Mouse (Mus musculus) liver, adult 2 months (tissue): ENCODE results near the gene Rrbp1. TPM values are rescaled to one million over a fixed set of nuclear protein-coding genes. Genes with fewer than 3 reads are reported as not detected.

Experiments used
- DNase-seq: peaks from one replicate; pipeline ENCODE4 v3.0.0-alpha.2; 2011; ENCODE audit warnings: low read depth, low spot score; ENCODE audit errors: extremely low read depth
- H3K27ac ChIP-seq: fragments of 200-500 bp; replicated peaks from 2 replicates; pipeline ENCODE4 v1.5.1; 2012; ENCODE audit warnings: low read depth, mild to moderate bottlenecking, control low read depth, inconsistent platforms, low read length; ENCODE audit not compliant: insufficient read depth
- H3K27me3 ChIP-seq: fragments of 200-500 bp; 2 replicates; pipeline ENCODE4 v1.6.1; 2012; ENCODE audit warnings: mild to moderate bottlenecking, moderate library complexity, low read length, inconsistent platforms; ENCODE audit not compliant: control insufficient read depth, insufficient read depth
- H3K36me3 ChIP-seq: fragments of 200-500 bp; 2 replicates; pipeline ENCODE4 v1.6.1; 2012; ENCODE audit warnings: low read length, inconsistent platforms; ENCODE audit not compliant: control insufficient read depth, insufficient read depth
- H3K4me1 ChIP-seq: fragments of 200-500 bp; 2 replicates; pipeline ENCODE4 v1.6.1; 2011; ENCODE audit warnings: low read length; ENCODE audit not compliant: control insufficient read depth, insufficient read depth
- H3K4me3 ChIP-seq: fragments of 200-500 bp; 2 replicates; pipeline ENCODE4 v1.5.1; 2011; ENCODE audit warnings: low read depth, mild to moderate bottlenecking, control low read depth, low read length, moderate library complexity; ENCODE audit not compliant: insufficient read depth
- H3K79me2 ChIP-seq: fragments of 200-500 bp; 2 replicates; pipeline ENCODE4 v1.6.1; 2012; ENCODE audit warnings: inconsistent platforms, mild to moderate bottlenecking, low read length, moderate library complexity; ENCODE audit not compliant: control insufficient read depth, insufficient read depth
- H3K9ac ChIP-seq: fragments of 200-500 bp; 2 replicates; pipeline ENCODE4 v1.6.1; 2012; ENCODE audit warnings: low read depth, mild to moderate bottlenecking, control low read depth, inconsistent platforms, low read length
- CTCF ChIP-seq: fragments of 200-500 bp; IDR thresholded peaks from 2 replicates; pipeline ENCODE4 v1.5.1; 2011; ENCODE audit warnings: low read depth, low read length, control low read depth
- POLR2A ChIP-seq: fragments of 200-500 bp; IDR thresholded peaks from 2 replicates; pipeline ENCODE4 v1.6.1; 2011; ENCODE audit warnings: low read length, control low read depth; ENCODE audit not compliant: insufficient read depth; ENCODE audit errors: extremely low read depth
- WGBS: fragments of 180-500 bp; shearing (Covaris S2); methylation state at CpG from one replicate; pipeline ENCODE4 v1.1.7; 2018; 5-methylcytosine and 5-hydroxymethylcytosine counted together
- polyA plus RNA-seq: library from polyadenylated mRNA; depleted of rRNA; stranded (reverse); fragments of >200 nt; gene quantifications from 2 replicates; pipeline ENCODE4 v1.2.3, GENCODE M21; 2012
- total RNA-seq: library from RNA; depleted of rRNA; stranded (reverse); fragments of >200 nt; gene quantifications from 2 replicates; pipeline ENCODE4 v1.2.3, GENCODE M21; 2014

Rrbp1 gene
- total and polyA plus RNA-seq, 2 experiments: 109 to 141 TPM

GRCm38 (mm10) chr2:144045756-144046560, 34.9 kb upstream of the Rrbp1 start:
- Histone ChIP-seq H3K27me3 (no peaks in the 10 kb centered on the region), H3K4me1 (no peaks in the 10 kb centered on the region), H3K79me2 (no peaks in the 10 kb centered on the region), H3K9ac (no peak overlapping the region), H3K4me3 (no peak overlapping the region), H3K27ac (no peak overlapping the region), H3K36me3 (no peaks in the 10 kb centered on the region)
- no peak for DNase-seq
- WGBS: 86% methylated on average over 5 of the region's 5 CpGs
- no peak for TF ChIP-seq POLR2A
- TF ChIP-seq CTCF: no peak

GRCm38 (mm10) chr2:144044726-144045125, 33.7 kb upstream of the Rrbp1 start:
- 78% methylated on average over 6 of the region's 6 CpGs for WGBS
- peak; percentile 18 for DNase-seq
- TF ChIP-seq CTCF: no peak
- TF ChIP-seq POLR2A: no peak

DNA sequence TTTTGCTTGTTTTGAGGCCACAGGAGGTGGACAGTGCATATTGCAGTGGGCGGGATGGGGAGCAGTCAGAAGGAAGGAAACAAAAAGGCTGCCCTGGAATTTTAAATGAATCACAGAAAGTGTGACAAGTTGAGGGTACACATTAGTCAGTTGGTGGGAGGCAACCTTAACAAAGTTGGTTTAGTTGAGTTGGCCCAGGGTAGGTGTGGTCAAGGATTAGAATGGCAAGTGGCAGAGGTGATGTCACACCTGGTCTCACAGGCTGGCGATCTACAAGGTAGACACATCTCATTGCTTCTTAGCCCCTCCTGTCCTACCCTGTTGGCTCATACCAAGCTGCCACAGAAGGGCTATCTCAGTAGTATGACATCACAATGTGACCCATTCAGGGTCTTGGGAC, 21.6 kb upstream of the Rrbp1 start, which contains the start of gene Banf2:
Gene Banf2 (plus strand): TSS at position 396 of the 400 bp plus-strand sequence.
- 93% methylated on average over 2 of the region's 2 CpGs for WGBS
- H3K4me3 ChIP-seq: no peak within 1 kb of the TSS
- no peak within 1 kb of the TSS for H3K27ac ChIP-seq
- no peaks in the 10 kb centered on the region for H3K4me1 ChIP-seq
- no peaks in the 10 kb centered on the region for H3K36me3 ChIP-seq
- H3K9ac ChIP-seq: no peak within 1 kb of the TSS
- DNase-seq: no peak
- TF ChIP-seq POLR2A (no peak), CTCF (no peak)
- no peaks in the 10 kb centered on the region for H3K27me3 ChIP-seq
- no peaks in the 10 kb centered on the region for H3K79me2 ChIP-seq

More at GRCm38 (mm10) chr2:144044726-144045125, 33.7 kb upstream of the Rrbp1 start:
- Histone ChIP-seq H3K27ac (no peak overlapping the region), H3K4me1 (no peaks in the 10 kb centered on the region), H3K4me3 (no peak overlapping the region), H3K79me2 (no peaks in the 10 kb centered on the region), H3K36me3 (no peaks in the 10 kb centered on the region), H3K27me3 (no peaks in the 10 kb centered on the region), H3K9ac (no peak overlapping the region)

- H3K9ac ChIP-seq: no peak overlapping the region
- no peaks in the 10 kb centered on the region for H3K4me1 ChIP-seq
- no peak for DNase-seq
- TF ChIP-seq CTCF: no peak
- no peak for TF ChIP-seq POLR2A
- no peak overlapping the region for H3K27ac ChIP-seq
- no peaks in the 10 kb centered on the region for H3K36me3 ChIP-seq
- no peaks in the 10 kb centered on the region for H3K79me2 ChIP-seq
- no peak overlapping the region for H3K4me3 ChIP-seq
- 88% methylated on average over 7 of the region's 7 CpGs for WGBS
- no peaks in the 10 kb centered on the region for H3K27me3 ChIP-seq
Observed at GRCm38 (mm10) chr2:144030791-144031190, 19.7 kb upstream of the Rrbp1 start.

DNA sequence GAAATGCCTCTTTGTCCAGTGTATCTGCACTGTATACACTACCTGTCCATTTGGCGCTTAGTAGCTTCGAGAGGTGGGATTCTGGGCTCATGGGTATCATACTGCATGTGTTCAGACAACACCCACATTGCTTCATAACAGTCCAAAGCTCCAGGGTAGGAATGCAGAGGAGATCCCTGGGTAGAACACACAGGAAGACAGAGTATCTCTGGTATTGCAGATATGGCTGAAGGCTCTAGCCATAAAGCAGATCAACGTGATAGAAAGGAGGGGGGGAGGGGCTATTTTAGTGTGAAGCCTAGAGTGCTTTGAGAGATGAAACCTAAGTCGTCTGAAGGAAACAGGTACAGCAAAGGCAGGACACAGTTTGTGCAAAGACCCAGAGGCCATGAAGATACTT, 15.4 kb upstream of the Rrbp1 start:
- Histone ChIP-seq H3K9ac (no peak overlapping the region), H3K27me3 (no peaks in the 10 kb centered on the region), H3K4me1 (no peaks in the 10 kb centered on the region), H3K36me3 (no peaks in the 10 kb centered on the region), H3K27ac (no peak overlapping the region), H3K79me2 (no peaks in the 10 kb centered on the region), H3K4me3 (no peak overlapping the region)
- no peak for DNase-seq
- no peak for TF ChIP-seq CTCF
- no peak for TF ChIP-seq POLR2A
- 77% methylated on average over 4 of the region's 4 CpGs for WGBS

GRCm38 (mm10) chr2:144025361-144025760, 14.3 kb upstream of the Rrbp1 start:
- Histone ChIP-seq H3K36me3 (no peaks in the 10 kb centered on the region), H3K9ac (no peak overlapping the region), H3K27me3 (no peaks in the 10 kb centered on the region), H3K4me1 (no peaks in the 10 kb centered on the region), H3K4me3 (no peak overlapping the region), H3K27ac (no peak overlapping the region), H3K79me2 (no peaks in the 10 kb centered on the region)
- 91% methylated on average over 9 of the region's 9 CpGs for WGBS
- DNase-seq: no peak
- TF ChIP-seq POLR2A (no peak), CTCF (no peak)
